Mouse (Mus musculus) lung, adult 18-20 months (tissue): Measurements from ENCODE around the gene Sft2d1.
"Not testable (repeated sequence)": the region's sequence is repeated elsewhere in the genome, so short reads cannot be mapped to it uniquely, and the experiment has no call there.

ENCODE experiments used
- DNase-seq, 2 experiments: peaks; one replicate each; pipeline ENCODE4 v3.0.0; 2022; ENCODE audit warnings: mixed read lengths in 2 of 2

The Sft2d1 gene

GRCm38 (mm10) chr17:8302772-8303438 lies 8.0 kb upstream of the Sft2d1 start:
- DNase-seq = no peak

GRCm38 (mm10) chr17:8303671-8304070 lies 7.2 kb upstream of the Sft2d1 start:
- no peak for DNase-seq

GRCm38 (mm10) chr17:8305801-8306200 lies 5.1 kb upstream of the Sft2d1 start:
- DNase-seq = no peak

- DNase-seq = no peak
Measured at GRCm38 (mm10) chr17:8311751-8312150, 849 bp downstream of the Sft2d1 start.

GRCm38 (mm10) chr17:8313976-8314375 lies 3.1 kb downstream of the Sft2d1 start:
- no peak for DNase-seq

- DNase-seq = peak; percentile 47 to 69
Measured at GRCm38 (mm10) chr17:8316251-8316650, 5.3 kb downstream of the Sft2d1 start.

GRCm38 (mm10) chr17:8326877-8327276 lies 16.0 kb downstream of the Sft2d1 start:
- not testable (repeated sequence) for DNase-seq

GRCm38 (mm10) chr17:8328511-8329174 lies 17.7 kb downstream of the Sft2d1 start:
- no peak for DNase-seq

GRCm38 (mm10) chr17:8330602-8331001 lies 19.7 kb downstream of the Sft2d1 start:
- DNase-seq = peak in 1 of 2 experiments; percentile 42

GRCm38 (mm10) chr17:8337159-8337558 lies 26.3 kb downstream of the Sft2d1 start, which contains the start of gene Prr18:
Gene Prr18, plus strand, starts transcription at chr17:8337459.
- DNase-seq = not testable (repeated sequence)

GRCm38 (mm10) chr17:8339666-8340374 lies 28.9 kb downstream of the Sft2d1 start:
- peak; percentile 46 to 78 for DNase-seq

GRCm38 (mm10) chr17:8340407-8341359 lies 29.8 kb downstream of the Sft2d1 start:
- DNase-seq = peak; percentile 22 to 29

- DNase-seq = no peak
Measured at GRCm38 (mm10) chr17:8341360-8341963, 30.6 kb downstream of the Sft2d1 start.

GRCm38 (mm10) chr17:8342706-8343105 lies 31.8 kb downstream of the Sft2d1 start:
- DNase-seq = no peak

- no peak for DNase-seq
Measured at GRCm38 (mm10) chr17:8343416-8343815, 32.5 kb downstream of the Sft2d1 start.

GRCm38 (mm10) chr17:8347765-8348285 lies 36.9 kb downstream of the Sft2d1 start:
- DNase-seq = no peak

GRCm38 (mm10) chr17:8348941-8349340 lies 38.0 kb downstream of the Sft2d1 start:
- DNase-seq = no peak

- no peak for DNase-seq
Measured at GRCm38 (mm10) chr17:8351088-8351487, 40.2 kb downstream of the Sft2d1 start.

- no peak for DNase-seq
Measured at GRCm38 (mm10) chr17:8355692-8356091, 44.8 kb downstream of the Sft2d1 start, which contains the start of gene T2. Gene T2, plus strand, starts transcription at chr17:8355992.

- no peak for DNase-seq
Measured at GRCm38 (mm10) chr17:8357498-8357897, 46.6 kb downstream of the Sft2d1 start.

- DNase-seq = no peak
Measured at GRCm38 (mm10) chr17:8360876-8361275, 50.0 kb downstream of the Sft2d1 start.
